Mouse (Mus musculus): ENCODE measurements around the gene Trim31.

GRCm38 (mm10) chr17:36957999-36958743, 60.3 kb downstream of the Trim31 start, which contains the start of the genes Znrd1 and Znrd1as:
- TF ChIP-seq CTCF (IDR thresholded peaks at IDR 0.05 in 2 of 3, conservative IDR thresholded peaks at IDR 0.05 in 1 of 3; ENCODE audit: control insufficient read depth in 1 of 3, insufficient read depth in 1 of 3, low read depth in 2 of 3, low read length in 3 of 3, poor library complexity in 1 of 3, severe bottlenecking in 1 of 3): no peak
- peak; percentile 65 for TF ChIP-seq MAX (IDR thresholded peaks at IDR 0.05; ENCODE audit: low read length)
- peak in 1 of 2 experiments; percentile 56; a peak in 1 of 4 replicates for TF ChIP-seq POLR2A (IDR thresholded peaks at IDR 0.05; ENCODE audit: control insufficient read depth in 1 of 2, insufficient read depth in 1 of 2, low read depth in 1 of 2, low read length in 2 of 2, poor library complexity in 1 of 2)
- TF ChIP-seq RAD21 (IDR thresholded peaks at IDR 0.05; ENCODE audit: low read depth, low read length): no peak
- TF ChIP-seq ZMIZ1 (IDR thresholded peaks at IDR 0.05; ENCODE audit: low read depth, low read length): no peak
- TF ChIP-seq EP300 (IDR thresholded peaks at IDR 0.05; ENCODE audit: low read depth in 1 of 2, low read length in 2 of 2): peak in 1 of 2 experiments; percentile 63; a peak in 2 of 4 replicates
- TF ChIP-seq E2F4 (IDR thresholded peaks at IDR 0.05; ENCODE audit: borderline replicate concordance, low read depth, low read length): no peak
- no peak for TF ChIP-seq USF1 (IDR thresholded peaks at IDR 0.05; ENCODE audit: low read depth, low read length)
- TF ChIP-seq MXI1 (IDR thresholded peaks at IDR 0.05; ENCODE audit: low read depth, low read length): peak; percentile 56
- no peak for TF ChIP-seq JUND (IDR thresholded peaks at IDR 0.05; ENCODE audit: low read depth, low read length)
- no peak for TF ChIP-seq ZC3H11A (IDR thresholded peaks at IDR 0.05; ENCODE audit: low read depth, low read length)

All from MEL (cell line).